8 mouse cellular contexts compared by ENCODE assay signal in genomic region chrX:104199070-104199469, GRCm38 (mm10). TPM values are rescaled to one million over a fixed set of nuclear protein-coding genes. Genes with fewer than 3 reads are reported as not detected.
A peak's percentile ranks its signal among the peaks of the same experiment; 100 is the strongest.
DNase-seq lines count a peak whose midpoint lies in the region; ATAC-seq and TF ChIP-seq lines count a peak whose summit lies in the region.

No protein-coding gene starts in this region.

- no peaks in the 10 kb centered on the region for H3K9me3 ChIP-seq in kidney, embryonic 15.5 days (replicated peaks)
- no peaks in the 10 kb centered on the region for H3K9me3 ChIP-seq in embryonic facial prominence, embryonic 15.5 days (replicated peaks)
- no peaks in the 10 kb centered on the region for H3K9me3 ChIP-seq in limb, embryonic 14.5 days (ENCODE audit: control insufficient read depth, low read length)

- no peak for ATAC-seq in kidney, embryonic 15.5 days (replicated peaks; ENCODE audit: low FRiP score)
- no peak for ATAC-seq in embryonic facial prominence, embryonic 15.5 days (ENCODE audit: insufficient number of reproducible peaks, low FRiP score, low TSS enrichment, low read depth)
- no peak for ATAC-seq in limb, embryonic 14.5 days (ENCODE audit: low FRiP score, low read depth)

- WGBS in kidney, embryonic 15.5 days, result 52% methylated on average over 5 of the region's 5 CpGs
- WGBS in embryonic facial prominence, embryonic 15.5 days, result 45% methylated on average over 5 of the region's 5 CpGs
- 45% methylated on average over 5 of the region's 5 CpGs for WGBS in limb, embryonic 14.5 days

- peaks cover 72% of the 10 kb centered on the region for H3K27me3 ChIP-seq in kidney, embryonic 15.5 days
- H3K27me3 ChIP-seq in embryonic facial prominence, embryonic 15.5 days, result peaks cover 26% of the 10 kb centered on the region
- no peaks in the 10 kb centered on the region; the same call in 1 of the 2 replicates for H3K27me3 ChIP-seq in limb, embryonic 14.5 days (ENCODE audit: control insufficient read depth, insufficient read depth, low read length)

- H3K4me3 ChIP-seq in kidney, embryonic 15.5 days (replicated peaks), result peak overlapping the region; percentile 53; the same call in 1 of the 2 replicates
- H3K4me3 ChIP-seq in embryonic facial prominence, embryonic 15.5 days (replicated peaks), result peak overlapping the region; percentile 53
- peak overlapping the region; percentile 53 for H3K4me3 ChIP-seq in limb, embryonic 14.5 days (replicated peaks; ENCODE audit: low read length)

- peak overlapping the region; percentile 81 for H3K4me2 ChIP-seq in kidney, embryonic 15.5 days
- peak overlapping the region; percentile 68; the same call in 1 of the 2 replicates for H3K4me2 ChIP-seq in embryonic facial prominence, embryonic 15.5 days (replicated peaks)
- peak overlapping the region; percentile 61; the same call in 1 of the 2 replicates for H3K4me2 ChIP-seq in limb, embryonic 14.5 days (replicated peaks; ENCODE audit: low read depth, low read length, severe bottlenecking)

- H3K4me1 ChIP-seq in kidney, embryonic 15.5 days, result peaks cover 3% of the 10 kb centered on the region; the same call in 1 of the 2 replicates
- H3K4me1 ChIP-seq in embryonic facial prominence, embryonic 15.5 days, result no peaks in the 10 kb centered on the region
- no peaks in the 10 kb centered on the region for H3K4me1 ChIP-seq in limb, embryonic 14.5 days (ENCODE audit: control insufficient read depth, insufficient read depth, low read length)

- no peaks in the 10 kb centered on the region for H3K36me3 ChIP-seq in kidney, embryonic 15.5 days
- H3K36me3 ChIP-seq in embryonic facial prominence, embryonic 15.5 days, result no peaks in the 10 kb centered on the region
- H3K36me3 ChIP-seq in limb, embryonic 14.5 days (ENCODE audit: control insufficient read depth, insufficient read depth, low read length), result no peaks in the 10 kb centered on the region

- H3K27ac ChIP-seq in kidney, embryonic 15.5 days, result no peak overlapping the region
- H3K27ac ChIP-seq in embryonic facial prominence, embryonic 15.5 days (replicated peaks), result no peak overlapping the region
- H3K27ac ChIP-seq in limb, embryonic 14.5 days (replicated peaks; ENCODE audit: low read depth, low read length), result no peak overlapping the region

- H3K9ac ChIP-seq in kidney, embryonic 15.5 days, result no peak overlapping the region
- H3K9ac ChIP-seq in embryonic facial prominence, embryonic 15.5 days, result no peak overlapping the region
- no peak overlapping the region for H3K9ac ChIP-seq in limb, embryonic 14.5 days (ENCODE audit: low read depth, low read length, severe bottlenecking)

- no peak for TF ChIP-seq CTCF in brain, embryonic 14.5 days (IDR thresholded peaks at IDR 0.05; ENCODE audit: borderline replicate concordance, extremely low read depth, insufficient read depth, insufficient read length)

- no peak for DNase-seq in kidney, postnatal 10 days
- DNase-seq in brain, embryonic 14.5 days (ENCODE audit: low read depth), result peak; percentile 15
- DNase-seq in limb, embryonic 14.5 days (ENCODE audit: low spot score), result no peak
- DNase-seq in urinary bladder, postnatal 14 days (ENCODE audit: low spot score), result no peak
- no peak for DNase-seq in thymus, postnatal 25 days
- no peak for DNase-seq in cerebellum, postnatal 14 days

- TF ChIP-seq POLR2A in brain, embryonic 14.5 days (IDR thresholded peaks at IDR 0.05; ENCODE audit: borderline replicate concordance, extremely low read depth, insufficient read depth, insufficient read length, poor library complexity, severe bottlenecking), result no peak
- TF ChIP-seq POLR2A in limb, embryonic 14.5 days (IDR thresholded peaks at IDR 0.05; ENCODE audit: borderline replicate concordance, extremely low read depth, insufficient read depth, insufficient read length), result no peak

RNA-seq across cellular contexts. Expression of gene Nexmif, which starts 1.9 kb away (rescaled TPM):
- polyA plus RNA-seq in kidney, embryonic 15.5 days (2015; fragmentation: Nextera tagmentation; extraction: Ambion mirVana), result 1.3 and 1.7 TPM in 2 replicates
- 7.0 and 11.4 TPM in 2 replicates for polyA plus RNA-seq in brain, embryonic 14.5 days (2012; rRNA removed)
- 2.4 and 3.1 TPM in 2 replicates for polyA plus RNA-seq in embryonic facial prominence, embryonic 15.5 days (2015; fragmentation: Nextera tagmentation; extraction: Ambion mirVana)
- 2.1 and 2.4 TPM in 2 replicates for polyA plus RNA-seq in limb, embryonic 14.5 days (2012; rRNA removed)
- 4.7 TPM in 2 replicates for polyA plus RNA-seq in limb, embryonic 14.5 days (2014; fragmentation: Nextera tagmentation; extraction: Ambion mirVana)
